Mouse (Mus musculus) retina, postnatal 1 day (tissue): ENCODE measurements at regions not wholly inside any gene's neighbourhood (a gene's known extent, or its start where the extent isn't known, plus 50 kb on each side); places are given as distances from the start of the nearest gene placed in this dataset.

ENCODE experiments used
- DNase-seq: peaks from one replicate; pipeline ENCODE4 v3.0.0-alpha.2; 2012

DNA sequence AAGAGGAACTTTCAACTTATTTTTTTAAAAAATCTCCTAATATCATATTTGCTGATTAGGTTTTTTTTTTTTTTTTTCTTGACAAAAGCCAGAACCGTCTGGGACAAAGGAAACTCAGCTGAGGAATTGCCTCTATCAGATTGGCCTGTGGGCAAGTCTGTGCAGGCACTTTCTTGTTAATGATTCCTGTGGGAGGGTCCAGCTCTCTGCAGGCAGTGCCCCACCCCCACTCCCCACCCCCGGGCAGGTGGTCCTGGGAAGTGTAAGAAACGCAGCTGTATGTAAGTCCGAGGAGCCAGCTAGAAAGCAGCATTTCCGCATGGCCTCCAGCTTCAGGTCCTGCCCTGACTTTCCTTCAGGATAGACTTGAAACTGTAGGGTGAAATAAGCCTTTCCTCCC is 377.7 kb downstream of the Sox2 start:
- DNase-seq, result no peak

DNA sequence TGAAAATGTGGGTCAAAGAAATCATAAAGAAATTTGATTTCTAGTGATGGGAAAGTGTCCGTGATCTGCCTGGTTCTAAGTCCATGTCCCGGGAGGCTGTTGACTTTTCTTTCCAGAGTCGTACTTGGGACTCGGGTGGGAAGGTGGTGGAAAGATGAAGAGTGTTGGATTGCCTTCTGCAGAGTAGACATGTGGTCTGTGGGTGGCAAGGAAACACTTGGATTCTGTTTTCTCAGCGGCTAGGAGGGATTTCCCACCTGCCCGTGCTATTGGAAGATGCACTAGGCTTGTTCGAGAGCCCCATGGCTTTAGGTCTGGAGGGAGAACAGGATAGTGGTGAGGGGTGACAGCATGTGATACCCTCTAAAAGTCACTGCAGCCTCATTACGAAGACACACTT is 379.7 kb downstream of the Sox2 start:
- no peak for DNase-seq

- no peak for DNase-seq
Measured at GRCm38 (mm10) chr3:35033587-35033986, 383.4 kb downstream of the Sox2 start.

- DNase-seq, result no peak
Measured at GRCm38 (mm10) chr3:35035234-35035633, 385.0 kb downstream of the Sox2 start.

GRCm38 (mm10) chr3:35043705-35044104 is 393.5 kb downstream of the Sox2 start:
- no peak for DNase-seq

DNA sequence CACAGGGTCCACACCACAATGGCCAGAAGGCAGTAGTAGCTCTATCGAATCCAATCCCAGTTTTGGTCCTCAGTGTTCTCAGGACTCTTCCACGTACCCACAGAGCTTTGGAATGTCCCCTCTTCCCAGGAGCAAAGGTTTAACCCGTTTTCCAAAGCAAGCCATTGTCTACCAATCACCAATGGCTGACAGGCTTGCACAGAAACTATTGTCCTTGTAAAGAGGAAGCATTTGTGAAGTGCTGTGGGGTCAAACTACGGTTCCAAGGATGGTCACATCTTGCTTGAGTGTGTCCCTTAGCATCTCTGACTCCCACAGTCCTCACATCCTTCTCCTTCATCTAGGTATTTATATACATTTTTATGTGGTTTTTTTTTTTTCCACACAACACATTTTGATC is 409.2 kb downstream of the Sox2 start:
- peak; percentile 39 for DNase-seq

DNA sequence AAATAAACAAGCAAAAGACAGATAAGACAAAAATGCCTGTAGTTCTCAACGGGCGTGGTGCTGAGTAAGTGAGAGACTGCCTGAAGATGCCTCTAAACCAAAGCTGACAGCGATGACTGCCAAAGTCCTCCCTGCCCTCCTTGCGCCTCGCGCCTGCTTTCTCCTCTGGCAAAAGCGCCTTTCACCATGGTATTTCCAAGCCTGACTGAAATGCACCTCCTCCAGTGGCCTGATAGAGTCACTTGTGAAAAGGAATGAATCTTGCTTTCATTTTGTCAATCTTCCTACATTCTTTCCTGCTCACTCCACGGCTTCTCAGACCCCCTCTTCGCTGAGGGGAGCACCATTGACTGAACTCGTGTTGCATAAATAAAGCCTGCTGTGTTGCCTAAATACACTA is 409.8 kb downstream of the Sox2 start:
- DNase-seq, result peak; percentile 38

DNA sequence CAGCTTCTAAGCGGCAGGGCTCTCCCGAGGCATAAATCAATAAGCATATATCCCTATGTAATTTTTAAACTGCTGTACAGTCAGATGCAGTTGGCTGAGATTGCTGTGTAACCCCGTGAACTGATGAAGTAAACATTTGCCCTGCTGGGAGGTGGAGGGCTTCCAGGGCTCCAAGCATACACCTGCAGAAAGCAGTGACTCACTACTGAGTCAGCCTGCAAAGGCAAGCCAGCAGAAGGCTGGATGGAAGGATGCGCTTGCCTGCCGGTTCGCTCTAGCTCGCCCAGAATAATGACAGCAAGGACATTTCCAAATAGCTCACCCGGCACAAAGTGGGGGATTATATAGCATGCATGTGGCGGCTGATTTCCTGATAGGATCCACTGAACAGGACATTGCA is 416.6 kb downstream of the Sox2 start:
- no peak for DNase-seq

DNA sequence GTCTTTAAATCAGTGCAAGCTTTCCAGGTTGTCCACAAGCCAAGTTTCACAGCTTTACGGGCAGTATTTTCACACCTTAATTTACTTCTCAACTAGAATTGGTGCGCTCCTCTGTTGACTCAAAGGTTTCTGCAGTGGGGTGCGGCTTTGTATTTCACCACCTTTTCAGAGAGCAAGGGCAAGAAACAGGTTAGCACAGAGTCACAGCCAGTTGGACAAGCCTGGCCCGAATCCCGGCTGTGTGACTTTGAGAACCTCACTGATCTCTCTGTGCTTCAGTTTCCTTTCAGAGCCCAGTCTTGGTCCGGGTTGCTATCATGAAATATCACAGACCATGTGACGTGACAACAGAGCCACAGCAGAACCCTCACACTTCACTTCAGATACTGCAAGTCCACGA is 418.4 kb downstream of the Sox2 start:
- no peak for DNase-seq

DNA sequence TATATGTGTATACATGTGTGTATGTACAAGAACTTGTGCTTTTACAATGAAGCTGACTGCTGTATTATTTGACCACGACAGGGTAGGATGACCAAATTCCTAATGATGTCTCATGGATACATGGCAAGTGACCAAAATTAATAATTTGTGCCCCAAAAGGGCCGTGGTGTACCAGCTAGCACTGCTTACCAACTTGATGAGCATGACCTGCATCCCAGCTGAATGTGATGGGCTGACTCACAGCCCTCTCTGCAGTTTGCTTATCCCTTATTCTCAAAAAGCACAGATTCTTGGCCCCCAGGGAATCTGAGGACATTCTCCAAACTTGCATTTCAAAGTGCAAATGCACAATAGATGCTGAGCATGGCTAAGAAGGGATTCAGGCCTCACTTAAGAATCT is 420.8 kb downstream of the Sox2 start:
- no peak for DNase-seq

DNA sequence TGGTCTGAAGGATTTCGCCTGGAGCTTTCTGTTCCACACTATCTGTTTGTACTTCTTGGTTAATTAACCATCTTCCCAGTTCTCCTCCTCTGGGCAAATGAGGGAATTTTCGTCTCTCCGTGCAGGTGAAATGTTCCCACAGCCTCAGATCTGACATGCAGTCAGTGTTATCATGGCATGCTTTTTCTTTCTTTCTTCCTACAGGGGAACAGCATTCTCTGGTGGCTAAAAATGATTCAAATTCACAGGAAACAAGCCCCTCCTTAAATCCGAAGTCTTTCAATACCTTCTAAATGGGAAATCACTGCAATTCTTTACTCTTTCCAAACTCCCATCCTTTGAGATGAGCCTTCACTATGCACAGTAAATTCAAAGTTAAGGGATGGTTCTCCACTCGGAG is 429.7 kb downstream of the Sox2 start:
- DNase-seq, result no peak

DNA sequence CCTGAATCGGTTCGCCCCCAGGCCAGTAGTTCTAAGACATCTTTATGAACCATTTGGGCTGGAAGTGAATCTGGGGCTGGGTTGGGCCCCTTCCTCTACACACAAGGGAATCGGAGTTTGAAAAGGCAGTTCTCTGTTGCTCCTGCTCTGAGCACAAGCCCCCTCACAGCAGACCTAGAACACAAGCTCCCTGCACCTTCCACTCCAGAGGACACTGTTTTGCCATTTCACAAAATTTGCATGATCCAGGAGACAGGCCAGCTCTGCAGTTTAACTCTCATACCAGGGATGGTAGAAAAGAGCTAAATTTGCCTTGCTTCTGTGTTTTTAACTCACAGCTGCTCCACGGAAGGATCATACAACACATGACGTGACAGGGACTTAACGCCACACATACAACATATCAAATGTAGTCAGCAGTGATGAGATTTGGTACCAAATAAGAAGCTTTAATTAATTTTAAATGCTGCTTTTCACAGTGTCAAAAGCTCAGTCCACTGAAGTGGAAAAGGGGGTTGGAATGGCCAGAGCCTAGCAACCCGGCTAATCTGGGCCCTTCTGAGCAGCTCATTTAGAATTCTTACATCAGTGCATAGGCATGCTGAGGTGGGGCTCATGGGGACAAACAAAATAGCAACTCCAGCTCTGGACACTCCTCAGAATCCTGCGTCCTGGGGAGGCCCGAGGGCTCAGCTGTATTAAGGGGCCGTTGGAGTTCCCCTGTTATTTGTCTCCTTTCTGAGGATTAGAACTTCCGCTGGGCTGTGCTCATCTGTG is 434.1 kb downstream of the Sox2 start:
- peak; percentile 93 for DNase-seq

DNA sequence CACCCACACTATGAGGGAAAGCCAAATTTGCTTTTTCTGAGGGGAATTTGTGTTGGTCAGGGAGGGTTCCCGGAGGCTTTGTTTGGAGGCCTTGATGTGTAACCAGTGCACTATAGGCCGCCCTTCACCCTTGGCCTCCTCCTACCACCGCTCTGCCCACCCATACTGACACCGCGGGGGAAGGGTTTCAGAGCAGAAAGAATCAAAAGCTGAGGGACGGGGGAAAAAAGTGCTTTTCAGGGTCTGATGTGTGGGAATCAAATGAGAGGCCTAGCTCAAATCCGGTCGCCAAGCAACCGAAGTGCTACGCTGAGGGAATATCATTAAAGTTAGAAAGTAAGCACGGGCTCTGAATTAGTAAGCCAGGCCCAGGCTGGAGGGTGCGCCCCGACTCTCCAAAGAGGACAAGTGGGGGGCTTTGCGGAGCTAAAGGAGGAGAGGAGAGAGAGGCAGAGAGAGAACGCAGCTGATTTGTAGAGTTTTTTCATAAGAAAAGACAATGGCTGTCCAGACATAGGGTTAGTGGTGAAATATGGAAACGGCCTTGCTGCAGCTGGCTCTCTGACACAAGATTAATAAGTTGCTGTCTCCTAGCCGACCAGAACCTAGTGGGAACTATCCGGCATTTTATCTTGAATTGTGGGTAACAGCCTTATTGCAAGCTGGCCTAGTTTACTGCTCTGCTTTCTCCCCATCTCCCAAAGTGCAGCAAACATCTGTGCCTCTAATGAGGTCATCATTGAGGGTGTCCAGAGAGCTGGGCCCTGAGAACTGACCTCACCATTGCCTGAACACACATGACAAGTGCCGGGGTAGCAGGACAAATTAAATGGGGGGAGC is 438.3 kb downstream of the Sox2 start:
- peak; percentile 83 for DNase-seq

GRCm38 (mm10) chr3:35090496-35091133 is 440.4 kb downstream of the Sox2 start:
- peak; percentile 90 for DNase-seq

DNA sequence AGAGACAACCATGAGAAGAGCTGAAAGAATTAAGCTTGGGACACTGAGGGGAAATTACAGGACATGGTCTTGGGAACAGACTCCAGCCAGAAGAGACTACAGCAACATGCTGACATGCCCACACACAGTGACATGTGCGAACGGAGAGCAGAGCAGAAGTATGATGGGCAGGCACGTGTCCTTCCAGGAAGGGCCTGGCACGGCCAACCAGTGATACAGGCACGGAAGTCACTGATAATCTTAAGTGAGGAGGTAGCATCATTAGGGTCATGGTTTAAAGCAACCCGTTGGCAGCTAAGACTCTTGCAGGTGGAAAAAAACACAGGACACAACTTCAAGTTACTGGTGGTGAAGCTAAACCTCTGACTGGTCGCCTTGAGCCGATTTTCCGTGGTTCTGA is 442.8 kb downstream of the Sox2 start:
- DNase-seq, result no peak

GRCm38 (mm10) chr3:35095221-35095620 is 445.0 kb downstream of the Sox2 start:
- no peak for DNase-seq

- DNase-seq, result no peak
Measured at GRCm38 (mm10) chr3:35096381-35096780, 446.2 kb downstream of the Sox2 start.

DNA sequence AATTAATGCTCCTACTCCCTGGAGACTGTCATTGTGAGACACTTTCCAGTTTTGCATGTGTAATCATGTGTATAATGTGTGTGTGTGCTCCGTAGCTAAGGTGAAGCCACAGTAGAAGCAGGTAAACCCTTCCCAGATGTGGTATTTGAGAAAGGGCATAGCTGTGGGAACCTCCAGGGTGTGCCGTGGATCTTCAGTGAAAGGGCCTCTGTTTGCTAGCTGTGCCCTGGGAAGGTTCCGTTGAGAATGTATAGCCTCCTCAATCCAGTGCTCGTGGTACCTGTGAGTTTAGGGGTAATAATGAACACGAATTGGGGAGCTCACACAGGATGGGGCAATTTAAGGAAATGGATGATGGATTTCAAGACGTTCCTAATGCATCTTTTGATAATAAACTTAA is 447.6 kb downstream of the Sox2 start:
- no peak for DNase-seq

- no peak for DNase-seq
Measured at GRCm38 (mm10) chr3:35099226-35099625, 449.0 kb downstream of the Sox2 start.

- peak; percentile 53 for DNase-seq
Measured at GRCm38 (mm10) chr3:35099876-35100420, 449.7 kb downstream of the Sox2 start.

- no peak for DNase-seq
Measured at GRCm38 (mm10) chr3:35101286-35101685, 451.1 kb downstream of the Sox2 start.

- DNase-seq, result no peak
Measured at GRCm38 (mm10) chr3:35101951-35102350, 451.7 kb downstream of the Sox2 start.
